Mouse (Mus musculus) limb, embryonic 15.5 days (tissue): ENCODE data around the gene Dchs1. TPM values are rescaled to one million over a fixed set of nuclear protein-coding genes. Genes with fewer than 3 reads are reported as not detected.

ENCODE experiments used
- ATAC-seq: fragments of 200-750 bp; cut with Nextera tagmentation; 2 replicates; pipeline ENCODE4 v1.8.0; 2017; ENCODE audit warnings: low read depth, moderate TSS enrichment; ENCODE audit not compliant: insufficient number of reproducible peaks, low FRiP score, low TSS enrichment
- H3K27ac ChIP-seq: fragments of 300-500 bp; sonication (generic); 2 replicates; pipeline ENCODE4 v1.5.1; 2015; ENCODE audit warnings: moderate library complexity, mild to moderate bottlenecking, inconsistent platforms
- H3K27me3 ChIP-seq: fragments of 300-500 bp; sonication (generic); 2 replicates; pipeline ENCODE4 v1.6.1; 2015; ENCODE audit warnings: inconsistent platforms
- H3K36me3 ChIP-seq: fragments of 300-500 bp; sonication (generic); 2 replicates; pipeline ENCODE4 v1.6.1; 2015; ENCODE audit warnings: inconsistent platforms
- H3K4me1 ChIP-seq: fragments of 300-500 bp; sonication (generic); 2 replicates; pipeline ENCODE4 v1.6.1; 2015; ENCODE audit warnings: inconsistent platforms
- H3K4me2 ChIP-seq: fragments of 300-500 bp; sonication (generic); 2 replicates; pipeline ENCODE4 v1.6.1; 2015; ENCODE audit warnings: mild to moderate bottlenecking, inconsistent platforms
- H3K4me3 ChIP-seq: fragments of 300-500 bp; sonication (generic); 2 replicates; pipeline ENCODE4 v1.5.1; 2015; ENCODE audit warnings: mild to moderate bottlenecking, inconsistent platforms
- H3K9ac ChIP-seq: fragments of 300-500 bp; sonication (generic); 2 replicates; pipeline ENCODE4 v1.6.1; 2015; ENCODE audit warnings: inconsistent platforms
- H3K9me3 ChIP-seq: fragments of 300-500 bp; sonication (generic); 2 replicates; pipeline ENCODE4 v1.6.1; 2016; ENCODE audit warnings: inconsistent platforms
- WGBS: fragments of 180-500 bp; shearing (Covaris S2); methylation state at CpG from one replicate; pipeline ENCODE4 v1.1.7; 2015; 5-methylcytosine and 5-hydroxymethylcytosine counted together
- polyA plus RNA-seq: library from polyadenylated mRNA; unstranded; fragments of >200 nt; fragmentation: Nextera tagmentation; extraction: Ambion mirVana; gene quantifications from 2 replicates; pipeline ENCODE4 v1.2.1, GENCODE M21; 2015

The Dchs1 gene
- polyA plus RNA-seq, 1 experiment from 2014 or later = 16.2 TPM

- peak; percentile 90 for ATAC-seq
- Histone ChIP-seq H3K27ac (peak overlapping the region; percentile 94), H3K9me3 (no peaks in the 10 kb centered on the region), H3K9ac (peak overlapping the region; percentile 18; the same call in 1 of the 2 replicates), H3K4me1 (peaks cover 41% of the 10 kb centered on the region), H3K27me3 (no peaks in the 10 kb centered on the region), H3K36me3 (peaks cover 33% of the 10 kb centered on the region), H3K4me3 (peak overlapping the region; percentile 38), H3K4me2 (peak overlapping the region; percentile 53)
- 9% methylated on average over 4 of the region's 4 CpGs for WGBS
These were observed 8.7 kb downstream of the Dchs1 start for GRCm38 (mm10) chr7:105778553-105779265.

- peaks cover 38% of the 10 kb centered on the region for H3K4me1 ChIP-seq
- 12% methylated on average over 13 of the region's 13 CpGs for WGBS
- peak; percentile 86 for ATAC-seq
These were observed 9.5 kb downstream of the Dchs1 start for GRCm38 (mm10) chr7:105777797-105778552.

DNA sequence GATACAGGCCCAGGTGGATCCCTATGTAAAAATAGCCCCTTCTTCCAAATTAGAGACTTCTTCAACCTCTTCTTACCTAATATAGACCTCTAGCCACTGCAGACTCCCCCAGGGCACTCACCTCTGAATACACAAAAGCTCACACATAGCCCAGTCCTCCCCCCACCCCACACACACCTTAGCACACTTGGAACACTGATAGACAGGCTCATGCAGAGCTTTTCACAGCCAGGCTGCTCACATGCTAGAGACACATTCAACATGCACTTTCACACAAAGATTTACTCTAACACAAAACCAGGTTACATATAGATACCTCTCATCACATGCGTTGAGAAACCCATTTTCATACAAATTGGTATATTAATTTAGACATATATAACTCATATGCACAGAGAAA is 10.1 kb downstream of the Dchs1 start:
- no peak for ATAC-seq
- Histone ChIP-seq H3K27me3 (no peaks in the 10 kb centered on the region), H3K4me1 (peaks cover 34% of the 10 kb centered on the region), H3K9ac (no peak overlapping the region), H3K27ac (peak overlapping the region; percentile 94), H3K9me3 (no peaks in the 10 kb centered on the region), H3K36me3 (peaks cover 38% of the 10 kb centered on the region), H3K4me3 (peak overlapping the region; percentile 38), H3K4me2 (peak overlapping the region; percentile 53)
- 79% methylated on average over 1 of the region's 1 CpGs for WGBS

More at GRCm38 (mm10) chr7:105777797-105778552, 9.5 kb downstream of the Dchs1 start:
- no peaks in the 10 kb centered on the region for H3K9me3 ChIP-seq
- no peaks in the 10 kb centered on the region for H3K27me3 ChIP-seq
- peak overlapping the region; percentile 94 for H3K27ac ChIP-seq
- H3K4me3 ChIP-seq = peak overlapping the region; percentile 38
- peaks cover 32% of the 10 kb centered on the region for H3K36me3 ChIP-seq
- H3K9ac ChIP-seq = peak overlapping the region; percentile 14; the same call in 1 of the 2 replicates
- peak overlapping the region; percentile 53 for H3K4me2 ChIP-seq

DNA sequence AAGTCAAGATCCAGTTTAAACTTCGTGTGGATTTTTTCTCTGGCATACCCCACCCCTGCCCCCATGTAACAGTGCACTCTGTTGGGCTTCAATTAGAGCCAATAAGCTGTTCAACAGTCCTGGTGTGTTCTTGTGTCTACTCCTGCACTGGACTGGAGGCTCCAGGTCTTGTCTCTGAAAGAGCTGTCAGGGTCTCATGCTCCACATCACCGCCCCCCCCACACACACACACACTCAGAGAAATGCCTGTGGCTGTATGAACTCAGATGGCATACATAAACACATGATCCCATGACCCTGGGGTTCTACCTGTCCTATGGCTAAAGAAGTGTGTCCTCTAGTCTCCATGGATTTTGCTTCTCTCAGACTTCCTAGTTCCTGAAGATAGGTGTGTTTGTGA is 11.4 kb downstream of the Dchs1 start:
- peaks cover 34% of the 10 kb centered on the region for H3K4me1 ChIP-seq
- H3K9ac ChIP-seq = no peak overlapping the region
- 74% methylated on average over 2 of the region's 2 CpGs for WGBS
- H3K27me3 ChIP-seq = no peaks in the 10 kb centered on the region
- no peaks in the 10 kb centered on the region for H3K9me3 ChIP-seq
- no peak overlapping the region for H3K27ac ChIP-seq
- no peak overlapping the region for H3K4me2 ChIP-seq
- H3K36me3 ChIP-seq = peaks cover 43% of the 10 kb centered on the region
- no peak for ATAC-seq
- H3K4me3 ChIP-seq = no peak overlapping the region

GRCm38 (mm10) chr7:105774661-105775060 is 12.8 kb downstream of the Dchs1 start:
- 61% methylated on average over 8 of the region's 8 CpGs for WGBS
- Histone ChIP-seq H3K4me3 (no peak overlapping the region), H3K4me1 (peaks cover 39% of the 10 kb centered on the region), H3K9me3 (no peaks in the 10 kb centered on the region), H3K27ac (peak overlapping the region; percentile 50), H3K9ac (0 out of 2 replicates have a peak overlapping the region, but pooled peaks have one; percentile 1), H3K4me2 (no peak overlapping the region), H3K27me3 (no peaks in the 10 kb centered on the region), H3K36me3 (peaks cover 39% of the 10 kb centered on the region)
- ATAC-seq = no peak

GRCm38 (mm10) chr7:105773041-105773440 is 14.4 kb downstream of the Dchs1 start:
- Histone ChIP-seq H3K27me3 (no peaks in the 10 kb centered on the region), H3K9me3 (no peaks in the 10 kb centered on the region), H3K4me2 (no peak overlapping the region), H3K27ac (no peak overlapping the region), H3K9ac (no peak overlapping the region), H3K4me1 (peaks cover 32% of the 10 kb centered on the region), H3K36me3 (peaks cover 42% of the 10 kb centered on the region), H3K4me3 (no peak overlapping the region)
- ATAC-seq = no peak
- WGBS = 80% methylated on average over 5 of the region's 5 CpGs

GRCm38 (mm10) chr7:105772331-105772730 is 15.1 kb downstream of the Dchs1 start:
- H3K9me3 ChIP-seq = no peaks in the 10 kb centered on the region
- no peaks in the 10 kb centered on the region for H3K27me3 ChIP-seq
- H3K4me1 ChIP-seq = peaks cover 31% of the 10 kb centered on the region
- no peak overlapping the region for H3K4me3 ChIP-seq
- WGBS = 96% methylated on average over 15 of the region's 15 CpGs
- H3K4me2 ChIP-seq = no peak overlapping the region
- H3K9ac ChIP-seq = no peak overlapping the region
- peaks cover 48% of the 10 kb centered on the region for H3K36me3 ChIP-seq
- ATAC-seq = no peak
- H3K27ac ChIP-seq = no peak overlapping the region

DNA sequence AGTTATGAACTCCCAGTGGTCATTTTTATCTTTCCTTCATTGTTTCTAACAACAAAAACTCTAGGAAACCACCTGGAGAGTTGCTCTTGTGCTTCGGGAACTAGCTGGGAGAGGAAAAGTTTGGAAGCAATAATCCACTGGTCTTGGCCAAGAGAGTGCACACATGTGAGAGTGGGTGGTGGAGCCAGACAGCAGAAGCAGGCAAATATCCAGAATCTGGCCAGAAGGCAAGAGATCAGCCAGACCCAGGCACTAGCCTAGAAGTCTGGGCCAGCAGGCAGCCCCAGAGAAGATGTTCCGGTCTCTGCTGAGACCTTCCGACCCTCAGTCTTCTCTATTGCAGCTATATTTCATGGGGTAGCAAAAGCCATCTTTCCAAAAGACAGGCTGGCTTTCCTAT is 17.5 kb downstream of the Dchs1 start:
- H3K9ac ChIP-seq = no peak overlapping the region
- H3K9me3 ChIP-seq = no peaks in the 10 kb centered on the region
- no peak for ATAC-seq
- peaks cover 27% of the 10 kb centered on the region for H3K4me1 ChIP-seq
- no peak overlapping the region for H3K4me3 ChIP-seq
- 0 out of 2 replicates have a peak overlapping the region, but pooled peaks have one; percentile 47 for H3K27ac ChIP-seq
- WGBS = 76% methylated on average over 3 of the region's 3 CpGs
- peaks cover 58% of the 10 kb centered on the region for H3K36me3 ChIP-seq
- H3K27me3 ChIP-seq = no peaks in the 10 kb centered on the region
- no peak overlapping the region for H3K4me2 ChIP-seq

DNA sequence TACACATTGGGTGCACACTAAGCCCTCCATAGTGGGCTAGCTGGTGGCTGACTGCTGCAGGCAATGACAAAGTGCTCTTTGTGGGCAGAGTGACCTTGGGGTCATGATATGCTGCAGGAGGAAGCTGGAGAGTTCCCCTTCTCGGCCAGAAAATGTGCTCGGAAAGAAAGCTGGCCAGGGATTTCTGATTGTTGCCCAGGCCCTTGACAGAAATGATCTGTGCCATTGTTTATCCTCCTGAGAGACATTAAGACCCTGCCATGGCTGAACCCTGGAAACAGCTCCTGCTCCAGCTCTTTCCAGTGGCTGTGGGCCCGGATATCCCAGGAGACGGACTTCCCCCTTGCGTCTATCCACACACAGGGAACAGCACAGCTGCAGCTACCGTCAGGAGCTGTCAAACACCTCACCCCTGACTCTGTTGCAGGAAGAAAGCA is 19.7 kb downstream of the Dchs1 start:
- no peaks in the 10 kb centered on the region for H3K9me3 ChIP-seq
- ATAC-seq = no peak
- WGBS = 27% methylated on average over 6 of the region's 6 CpGs
- peaks cover 19% of the 10 kb centered on the region for H3K4me1 ChIP-seq
- no peak overlapping the region for H3K4me3 ChIP-seq
- no peak overlapping the region for H3K9ac ChIP-seq
- H3K4me2 ChIP-seq = no peak overlapping the region
- no peaks in the 10 kb centered on the region for H3K27me3 ChIP-seq
- H3K27ac ChIP-seq = peak overlapping the region; percentile 61
- H3K36me3 ChIP-seq = peaks cover 75% of the 10 kb centered on the region

DNA sequence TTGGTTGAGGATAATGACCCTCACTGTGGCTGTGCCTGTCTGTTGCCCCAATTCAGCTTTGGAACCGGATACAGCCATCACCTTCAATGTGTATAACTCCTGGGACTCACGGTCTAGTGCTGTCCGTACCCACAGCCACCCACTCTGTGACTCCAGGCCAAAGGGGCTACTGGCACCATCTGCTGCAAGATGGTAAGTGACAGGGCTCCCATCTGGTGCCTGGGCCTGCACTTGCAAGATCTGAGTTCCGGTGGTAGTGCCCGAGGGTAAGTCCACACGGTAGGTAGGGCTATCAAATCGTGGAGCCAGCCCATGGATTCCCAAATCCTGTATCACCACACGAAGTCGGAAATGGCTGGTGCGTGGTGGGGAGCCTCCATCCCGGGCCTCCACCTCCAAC is 23.1 kb downstream of the Dchs1 start:
- H3K27me3 ChIP-seq = no peaks in the 10 kb centered on the region
- ATAC-seq = no peak
- H3K36me3 ChIP-seq = peaks cover 72% of the 10 kb centered on the region
- peaks cover 21% of the 10 kb centered on the region for H3K4me1 ChIP-seq
- no peak overlapping the region for H3K9ac ChIP-seq
- H3K9me3 ChIP-seq = no peaks in the 10 kb centered on the region
- no peak overlapping the region for H3K4me2 ChIP-seq
- no peak overlapping the region for H3K4me3 ChIP-seq
- 90% methylated on average over 11 of the region's 11 CpGs for WGBS
- H3K27ac ChIP-seq = no peak overlapping the region

- Histone ChIP-seq H3K9ac (no peak overlapping the region), H3K4me2 (peak overlapping the region; percentile 39), H3K4me3 (peak overlapping the region; percentile 20), H3K27me3 (no peaks in the 10 kb centered on the region), H3K9me3 (no peaks in the 10 kb centered on the region), H3K4me1 (peaks cover 9% of the 10 kb centered on the region), H3K27ac (no peak overlapping the region), H3K36me3 (peaks cover 82% of the 10 kb centered on the region)
- 39% methylated on average over 55 of the region's 55 CpGs for WGBS
- ATAC-seq = 0 out of 2 replicates have a peak, but pooled peaks have one; percentile 27
These were observed 24.8 kb downstream of the Dchs1 start for GRCm38 (mm10) chr7:105762517-105763270.
